Mouse (Mus musculus): ENCODE results near the gene Depdc7.

DNA sequence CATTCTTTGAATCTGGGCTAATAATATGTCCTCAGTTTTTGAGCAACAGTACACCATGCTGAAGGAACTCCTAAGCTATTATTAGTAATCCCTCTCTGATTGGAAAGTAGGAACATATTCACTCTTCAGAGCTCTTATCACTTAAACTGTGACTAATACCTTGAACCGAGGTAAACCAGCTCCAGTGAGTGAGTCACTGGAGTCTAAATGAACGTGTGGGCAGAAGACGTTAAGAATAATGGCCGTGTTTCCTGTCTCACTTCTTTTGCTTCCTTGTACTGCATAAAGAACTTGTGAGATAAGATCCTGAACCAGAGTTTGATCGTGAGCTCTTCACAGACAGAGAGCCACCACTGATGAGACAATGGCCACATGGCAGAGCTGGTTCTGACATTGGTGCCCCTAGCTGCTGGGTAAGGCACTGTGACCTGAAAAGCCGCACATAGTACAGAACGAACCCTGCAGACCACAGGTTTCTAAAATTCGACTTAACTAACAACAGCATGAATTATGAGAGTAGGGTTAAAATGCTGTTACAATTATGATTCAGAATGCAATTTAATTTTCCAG lies 20.5 kb upstream of the Depdc7 start:
- no peak for TF ChIP-seq CTCF (IDR thresholded peaks at IDR 0.05; ENCODE audit: insufficient read depth, low read depth, low read length)
- TF ChIP-seq POLR2A (IDR thresholded peaks at IDR 0.05; ENCODE audit: insufficient read depth, low read depth, low read length): no peak

Data from olfactory bulb, adult 2 months (tissue).